Mouse (Mus musculus): ENCODE results near the gene Gm10217.

Gm10217 gene

GRCm38 (mm10) chr8:9863951-9864350, at the start of gene Gm10217:
TSS of gene Gm10217 (plus strand) at chr8:9864251.
- DNase-seq (ENCODE audit: low spot score), result no peak

DNA sequence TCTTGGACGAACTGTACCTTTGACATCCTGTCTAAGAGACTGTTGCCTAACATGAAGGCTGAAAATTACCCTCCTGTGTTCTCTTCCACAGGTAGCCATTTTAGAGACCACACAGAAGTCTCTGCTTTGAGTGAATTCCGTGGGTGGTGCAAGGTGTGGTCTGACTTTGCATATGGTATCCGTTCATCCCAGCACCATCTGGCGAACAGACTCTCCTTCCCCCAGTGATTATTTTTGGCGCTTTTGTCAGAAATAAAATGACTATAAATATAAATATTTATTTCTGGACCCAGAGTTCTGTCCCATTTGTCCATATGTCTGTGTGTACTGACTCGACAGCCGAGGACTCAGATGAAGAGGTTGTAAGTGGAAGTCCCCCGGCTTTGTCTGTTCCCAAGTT, 39.3 kb upstream of the Gm10217 start:
- DNase-seq (ENCODE audit: low spot score), result peak; percentile 22

- DNase-seq (ENCODE audit: low spot score), result no peak
Observed at GRCm38 (mm10) chr8:9840257-9840656, 23.8 kb upstream of the Gm10217 start.

- no peak for DNase-seq (ENCODE audit: low spot score)
Observed at GRCm38 (mm10) chr8:9859286-9859685, 4.8 kb upstream of the Gm10217 start.

GRCm38 (mm10) chr8:9860539-9861203, 3.4 kb upstream of the Gm10217 start:
- no peak for DNase-seq (ENCODE audit: low spot score)

- DNase-seq (ENCODE audit: low spot score), result no peak
Observed at GRCm38 (mm10) chr8:9865150-9865549, 1.1 kb downstream of the Gm10217 start.

DNA sequence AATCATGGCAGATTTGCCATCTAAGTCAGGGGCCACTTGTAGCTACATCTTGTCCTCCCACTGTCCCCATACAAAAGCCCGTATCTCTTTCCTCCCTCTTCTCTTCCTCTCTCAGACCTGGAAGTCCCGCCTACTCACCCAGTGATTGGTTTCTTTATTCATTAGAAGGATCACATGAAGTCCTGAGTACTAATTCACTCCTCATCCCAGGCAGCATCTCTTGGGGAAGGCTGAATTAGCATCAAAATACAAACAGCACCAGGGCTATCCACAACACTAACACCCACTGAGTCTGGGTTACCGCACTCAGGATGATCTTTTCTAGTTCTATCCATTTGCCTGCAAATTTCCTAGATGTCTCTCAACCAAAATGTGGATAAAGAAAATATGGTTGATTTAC, 4.0 kb downstream of the Gm10217 start:
- DNase-seq (ENCODE audit: low spot score), result no peak

DNA sequence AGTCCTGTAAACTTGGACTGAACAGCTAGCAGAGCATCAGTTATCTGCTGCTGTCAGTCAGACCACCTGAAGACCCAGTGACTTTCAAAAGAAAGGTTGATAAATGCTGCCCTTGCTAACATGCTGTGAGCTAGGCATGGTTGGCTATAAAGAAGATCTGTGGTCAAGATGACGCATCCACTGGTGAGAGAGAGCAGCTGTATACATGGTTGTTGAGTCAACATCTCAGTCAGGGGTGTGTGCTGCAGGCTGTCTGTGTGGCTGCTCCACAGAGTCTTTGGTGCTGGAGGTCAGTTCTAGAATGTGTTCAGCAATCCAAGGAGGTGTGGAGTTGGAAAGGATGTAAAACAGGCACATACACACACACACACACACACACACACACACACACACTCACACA, 12.2 kb downstream of the Gm10217 start:
- DNase-seq (ENCODE audit: low spot score), result no peak

- no peak for DNase-seq (ENCODE audit: low spot score)
Observed at GRCm38 (mm10) chr8:9879921-9880320, 15.9 kb downstream of the Gm10217 start.

GRCm38 (mm10) chr8:9886714-9887113, 22.7 kb downstream of the Gm10217 start:
- no peak for DNase-seq (ENCODE audit: low spot score)

GRCm38 (mm10) chr8:9899199-9899598, 35.1 kb downstream of the Gm10217 start:
- no peak for DNase-seq (ENCODE audit: low spot score)

DNA sequence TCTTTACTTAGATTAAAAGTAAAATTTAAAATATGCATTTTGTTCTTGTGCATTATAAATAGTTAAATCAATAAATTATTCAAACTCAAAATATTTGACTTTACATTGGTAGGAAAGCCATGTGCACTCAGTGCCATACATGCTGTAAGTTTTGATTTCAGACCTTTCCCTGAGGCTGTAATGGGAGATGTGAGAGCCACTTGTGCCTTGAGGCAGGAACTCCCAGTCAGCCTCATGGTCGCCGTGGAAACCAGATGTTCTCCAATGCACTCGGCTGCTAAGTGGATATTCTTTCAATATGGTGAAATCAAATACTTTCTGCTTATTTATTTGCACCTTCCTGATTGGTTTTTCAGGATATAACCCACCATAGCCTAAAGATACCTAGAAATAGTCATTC, 35.6 kb downstream of the Gm10217 start:
- no peak for DNase-seq (ENCODE audit: low spot score)
